Mouse (Mus musculus) layer of hippocampus, adult 11-12 months (tissue): ENCODE data around the gene Map3k4.

Experiments used
- DNase-seq: peaks from one replicate; pipeline ENCODE4 v3.0.0; 2022; ENCODE audit warnings: low spot score

The Map3k4 gene

DNA sequence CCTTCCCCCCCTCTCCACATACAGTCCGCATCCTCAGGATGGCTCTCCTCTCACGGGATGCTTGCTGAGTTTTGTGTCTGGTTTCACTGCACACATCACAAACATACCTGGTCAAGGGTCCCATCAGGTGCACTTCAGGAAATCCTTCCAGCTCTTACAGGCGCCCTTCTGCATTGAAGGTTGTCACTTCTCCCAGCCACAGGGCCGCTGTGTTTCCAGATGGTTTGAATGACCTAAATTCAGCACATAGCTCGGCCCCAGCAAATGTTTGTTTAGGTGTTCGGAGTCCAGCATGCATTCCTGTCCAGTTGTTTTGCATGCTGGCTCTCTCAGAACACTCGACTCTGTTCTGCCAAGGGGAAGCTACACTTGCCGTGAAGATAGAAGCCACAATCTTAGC is 134.3 kb downstream of the Map3k4 start:
- DNase-seq: no peak

DNA sequence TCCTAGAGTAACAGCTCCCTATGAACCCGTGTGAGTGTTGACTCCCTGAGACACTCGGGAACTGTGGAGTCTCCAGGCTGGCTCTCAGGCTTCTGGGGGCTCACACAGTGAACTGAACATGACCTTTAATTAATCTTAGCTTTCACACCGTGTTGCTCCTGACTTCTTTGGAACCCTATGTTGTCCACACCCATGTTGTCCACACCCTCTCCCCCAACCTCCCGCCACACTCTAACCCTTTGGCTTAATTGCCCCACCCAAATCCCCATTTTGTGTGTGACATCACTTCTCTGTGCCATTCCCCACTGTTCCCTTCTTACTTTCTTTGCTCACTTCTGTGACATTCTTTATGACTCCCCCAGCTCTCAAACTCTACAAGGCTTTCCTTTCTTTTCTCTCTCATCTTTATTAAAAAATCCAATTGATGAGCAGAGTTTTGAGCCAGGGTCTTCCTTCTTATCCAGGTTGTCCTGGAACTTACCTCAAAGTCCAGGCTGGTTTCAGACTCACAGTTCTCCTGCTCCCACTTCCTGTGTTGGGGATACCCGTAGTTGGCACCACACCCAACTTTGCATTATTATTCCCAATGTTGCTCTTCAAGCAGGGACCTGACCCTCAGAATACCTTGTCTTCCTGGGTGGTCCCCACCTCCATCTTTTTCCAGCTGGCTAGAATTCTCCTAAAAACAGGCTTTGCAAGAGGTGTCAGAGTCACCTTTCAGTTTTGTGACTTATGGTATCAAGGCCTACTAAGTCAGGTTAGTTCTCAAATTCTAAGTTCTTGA is 135.7 kb downstream of the Map3k4 start:
- no peak for DNase-seq

DNA sequence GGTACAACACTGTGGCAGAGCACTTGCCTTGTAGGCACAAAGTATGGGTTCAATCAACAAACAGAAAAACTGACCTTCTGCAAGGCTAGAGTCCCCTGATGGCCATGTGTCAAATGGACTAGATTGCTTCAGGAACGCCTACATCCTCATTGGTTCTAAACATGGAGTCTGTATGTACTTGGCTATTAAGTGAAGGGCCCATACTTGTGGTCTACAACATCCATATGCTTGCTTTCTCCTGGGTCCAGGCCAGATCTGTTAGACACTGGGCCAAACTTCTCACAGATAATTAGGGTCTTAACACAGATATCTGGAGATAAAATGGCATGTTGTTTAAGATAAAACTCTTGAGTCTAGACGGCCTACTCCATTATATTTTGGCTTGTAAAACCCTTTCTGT is 138.8 kb downstream of the Map3k4 start:
- no peak for DNase-seq

DNA sequence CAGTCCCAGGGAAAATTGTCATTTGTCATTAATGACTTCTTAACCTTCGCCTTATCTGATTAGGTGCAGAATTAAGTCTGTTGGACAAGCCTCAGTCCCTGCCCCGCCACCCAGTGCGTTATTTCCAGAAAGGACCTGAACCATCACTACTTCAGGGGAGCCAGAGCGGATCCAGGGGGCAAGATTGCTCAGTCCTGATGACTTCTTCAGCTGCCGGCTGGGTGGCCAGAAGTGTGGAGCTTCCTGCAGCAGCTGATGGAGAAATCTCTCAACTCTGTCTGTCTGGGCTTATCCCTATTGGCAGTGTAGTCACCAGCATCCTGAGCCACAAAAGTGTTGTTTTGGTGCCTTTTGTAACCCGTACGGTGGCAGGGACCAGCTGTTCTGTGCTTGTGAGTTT is 139.3 kb downstream of the Map3k4 start:
- no peak for DNase-seq
